Mouse (Mus musculus): ENCODE results near the gene Gm43302.
"Not testable (repeated sequence)": the region's sequence is repeated elsewhere in the genome, so short reads cannot be mapped to it uniquely, and the experiment has no call there.

DNA sequence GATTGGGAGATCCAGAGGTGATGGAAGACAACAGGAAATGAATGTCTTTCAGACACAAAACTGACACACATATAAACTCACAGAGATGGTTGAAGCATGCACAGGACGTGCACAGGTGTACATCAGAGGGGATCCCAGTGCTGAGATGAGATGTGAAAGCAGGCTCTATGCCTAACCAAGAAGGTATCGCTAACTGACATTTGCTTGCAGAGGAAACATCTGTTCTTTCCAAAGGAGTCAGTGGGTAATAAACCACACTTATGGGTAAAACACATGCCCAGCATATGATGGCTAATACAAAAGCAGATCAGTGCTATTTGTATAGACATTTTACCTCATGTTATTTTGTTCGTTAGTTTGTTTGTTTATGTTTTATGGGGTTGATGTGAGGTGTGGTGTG, 32.8 kb downstream of the Gm43302 start:
- not testable (repeated sequence) for TF ChIP-seq CTCF (IDR thresholded peaks at IDR 0.05; ENCODE audit: borderline replicate concordance, insufficient read depth, low read depth, low read length); POLR2A (IDR thresholded peaks at IDR 0.05; ENCODE audit: borderline replicate concordance, insufficient read depth, low read length)
